Mouse (Mus musculus): ENCODE data around the gene Gpbar1. TPM values are rescaled to one million over a fixed set of nuclear protein-coding genes. Genes with fewer than 3 reads are reported as not detected.
"Not testable (repeated sequence)": the region's sequence is repeated elsewhere in the genome, so short reads cannot be mapped to it uniquely, and the experiment has no call there.

Gene Gpbar1
- polyA plus RNA-seq, 1 experiment from 2014 or later = 0.15 TPM

DNA sequence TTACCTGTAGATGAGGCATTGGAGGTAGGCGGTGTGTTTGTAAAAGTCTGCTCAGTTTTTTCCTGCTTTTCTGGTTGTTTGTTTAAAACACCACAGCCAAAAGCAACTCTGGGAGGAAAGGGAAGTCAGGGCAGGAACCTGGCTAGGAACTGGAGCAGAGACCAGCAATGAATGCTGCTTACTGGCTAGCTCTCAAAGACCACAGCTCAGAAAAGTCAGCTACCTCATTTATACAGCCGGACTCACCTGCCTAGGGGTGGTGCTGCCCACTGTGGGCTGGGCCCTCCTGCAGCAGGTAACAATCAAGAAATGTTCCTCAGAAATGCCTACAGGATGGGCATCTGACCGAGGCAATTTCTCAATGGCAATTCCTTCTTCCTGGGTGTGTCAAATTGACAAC lies 36.4 kb downstream of the Gpbar1 start:
- Histone ChIP-seq H3K4me3 (no peak overlapping the region), H3K4me2 (no peak overlapping the region), H3K36me3 (replicated peaks) (no peaks in the 10 kb centered on the region), H3K4me1 (no peaks in the 10 kb centered on the region), H3K27ac (no peak overlapping the region), H3K9ac (no peak overlapping the region), H3K9me3 (no peaks in the 10 kb centered on the region), H3K27me3 (replicated peaks) (no peaks in the 10 kb centered on the region)
- no peak for ATAC-seq (replicated peaks)
- 91% methylated on average over 3 of the region's 3 CpGs for WGBS

DNA sequence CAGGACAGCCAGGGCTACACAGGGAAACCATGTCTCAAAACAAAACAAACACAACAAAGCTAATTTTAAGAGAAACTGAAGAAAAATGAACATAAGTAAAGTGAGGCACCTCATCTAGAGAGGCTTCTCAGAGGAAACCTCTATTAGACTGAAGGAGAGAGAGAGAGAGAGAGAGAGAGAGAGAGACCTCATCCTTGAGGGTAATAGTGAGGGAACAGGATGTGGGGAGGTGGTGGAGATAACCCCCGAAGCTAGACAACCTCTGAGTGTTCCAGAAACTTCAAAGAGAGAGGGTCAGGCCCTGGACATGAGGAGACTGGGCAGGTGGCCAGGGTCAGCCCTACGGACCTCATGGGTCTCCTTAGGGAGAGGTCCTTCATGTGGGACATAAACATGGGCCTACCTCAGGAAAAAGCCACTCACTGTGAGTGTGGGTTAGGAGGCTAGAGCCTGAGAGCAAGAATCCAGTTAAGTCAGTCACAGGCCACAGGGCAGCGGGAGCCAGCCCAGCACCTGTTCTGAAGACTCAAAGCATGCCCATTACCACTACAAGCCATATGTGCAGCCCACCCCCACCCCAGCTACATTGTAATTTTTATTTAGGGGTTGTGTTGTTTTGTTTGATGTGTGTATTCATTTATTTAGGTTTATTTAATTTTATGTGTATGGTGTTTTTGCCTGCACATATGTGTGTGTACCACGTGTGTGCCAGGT lies 37.9 kb downstream of the Gpbar1 start:
- Histone ChIP-seq H3K27ac (no peak overlapping the region), H3K4me1 (no peaks in the 10 kb centered on the region), H3K4me3 (no peak overlapping the region), H3K9me3 (no peaks in the 10 kb centered on the region), H3K27me3 (replicated peaks) (no peaks in the 10 kb centered on the region), H3K36me3 (replicated peaks) (no peaks in the 10 kb centered on the region), H3K4me2 (no peak overlapping the region), H3K9ac (no peak overlapping the region)
- WGBS = 85% methylated on average over 4 of the region's 4 CpGs
- no peak for ATAC-seq (replicated peaks)

DNA sequence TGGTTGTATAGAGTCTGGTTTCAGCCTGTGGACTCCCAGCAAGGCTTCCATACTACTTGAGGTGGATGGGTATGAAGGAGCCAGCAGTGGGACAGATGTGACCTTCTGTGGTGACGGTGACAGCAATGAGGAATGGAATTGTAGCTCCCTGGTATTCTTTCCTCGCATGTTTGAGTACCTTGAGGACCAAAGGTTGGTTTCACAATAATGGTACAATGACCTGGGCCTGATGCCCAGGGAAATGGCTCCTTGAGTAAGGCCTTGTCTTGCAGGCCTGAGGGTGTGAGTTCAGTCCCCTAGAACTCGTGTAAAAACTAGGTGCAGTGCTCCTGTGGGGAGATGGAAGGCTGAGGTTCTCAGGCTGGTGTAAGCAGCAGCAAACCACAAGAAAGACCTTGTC lies 40.4 kb downstream of the Gpbar1 start:
- Histone ChIP-seq H3K36me3 (replicated peaks) (no peaks in the 10 kb centered on the region), H3K27me3 (replicated peaks) (no peaks in the 10 kb centered on the region), H3K9me3 (no peaks in the 10 kb centered on the region), H3K27ac (no peak overlapping the region), H3K4me2 (no peak overlapping the region), H3K4me1 (no peaks in the 10 kb centered on the region), H3K4me3 (no peak overlapping the region), H3K9ac (no peak overlapping the region)
- 95% methylated on average over 3 of the region's 3 CpGs for WGBS
- ATAC-seq (replicated peaks) = no peak

DNA sequence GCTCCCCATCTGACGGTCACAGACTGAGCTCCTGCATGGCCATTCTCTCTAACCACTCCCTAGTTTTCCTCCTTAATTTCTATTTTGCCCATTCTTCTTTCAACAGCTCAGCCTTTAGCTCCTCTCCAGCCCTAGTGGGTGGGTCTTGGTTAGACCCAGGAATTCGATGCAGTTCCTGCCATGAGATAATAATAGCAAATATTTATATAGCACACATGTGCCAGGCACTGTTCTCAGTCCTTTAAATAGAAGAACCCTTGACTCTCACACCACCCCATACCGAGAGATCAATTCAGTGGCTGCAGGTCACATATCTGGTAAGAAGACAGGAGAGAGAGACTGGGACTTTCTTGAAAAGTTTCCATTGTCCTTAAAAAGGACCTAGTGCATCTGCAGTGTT lies 43.0 kb downstream of the Gpbar1 start:
- Histone ChIP-seq H3K4me1 (no peaks in the 10 kb centered on the region), H3K36me3 (replicated peaks) (no peaks in the 10 kb centered on the region), H3K9me3 (no peaks in the 10 kb centered on the region), H3K4me3 (no peak overlapping the region), H3K4me2 (no peak overlapping the region), H3K9ac (no peak overlapping the region), H3K27ac (no peak overlapping the region), H3K27me3 (replicated peaks) (no peaks in the 10 kb centered on the region)
- 90% methylated on average over 3 of the region's 3 CpGs for WGBS
- ATAC-seq (replicated peaks) = no peak

DNA sequence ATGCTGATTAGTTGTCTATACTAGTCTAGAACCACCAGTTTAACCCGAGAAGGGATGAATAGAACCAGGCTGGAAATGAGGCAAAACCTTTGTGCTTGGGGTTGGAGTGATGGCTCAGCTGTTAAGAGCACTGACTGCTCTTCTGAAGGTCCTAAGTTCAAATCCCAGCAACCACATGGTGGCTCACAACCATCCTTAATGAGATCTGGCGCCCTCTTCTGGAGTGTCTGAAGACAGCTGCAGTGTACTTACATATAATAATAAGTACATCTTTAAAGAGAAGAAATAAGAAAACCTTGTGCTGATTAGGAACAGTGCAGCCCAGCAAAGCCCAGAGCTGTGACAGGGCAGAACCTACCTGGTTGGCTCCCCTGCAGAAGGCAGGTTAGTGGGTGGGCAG lies 48.6 kb downstream of the Gpbar1 start:
- not testable (repeated sequence) for ATAC-seq (replicated peaks); H3K4me1 ChIP-seq; H3K4me3 ChIP-seq; H3K9ac ChIP-seq; H3K36me3 ChIP-seq (replicated peaks); H3K4me2 ChIP-seq; H3K27me3 ChIP-seq (replicated peaks); H3K27ac ChIP-seq; H3K9me3 ChIP-seq
- WGBS = 71% methylated on average over 2 of the region's 2 CpGs

Other genes with a start within 250 kb of the Gpbar1 start
- 12.5 and 15.2 TPM in 2 replicates for gene Tns1, start 154.1 kb upstream of the Gpbar1 start, polyA plus RNA-seq (2015; fragmentation: Nextera tagmentation; extraction: Ambion mirVana)
- gene Rufy4, start 153.0 kb upstream of the Gpbar1 start, polyA plus RNA-seq (2015; fragmentation: Nextera tagmentation; extraction: Ambion mirVana) = 0.15 and 0.25 TPM in 2 replicates
- 0.05 TPM in 2 replicates for gene Cxcr2, start 124.6 kb upstream of the Gpbar1 start, polyA plus RNA-seq (2015; fragmentation: Nextera tagmentation; extraction: Ambion mirVana)
- not detected in 2 replicates for gene Cxcr1, start 83.9 kb upstream of the Gpbar1 start, polyA plus RNA-seq (2015; fragmentation: Nextera tagmentation; extraction: Ambion mirVana)
- 396 and 398 TPM in 2 replicates for gene Arpc2, start 42.5 kb upstream of the Gpbar1 start, polyA plus RNA-seq (2015; fragmentation: Nextera tagmentation; extraction: Ambion mirVana)
- 217 and 229 TPM in 2 replicates for gene Aamp, start 6.2 kb downstream of the Gpbar1 start, polyA plus RNA-seq (2015; fragmentation: Nextera tagmentation; extraction: Ambion mirVana)
- gene Pnkd, start 6.4 kb downstream of the Gpbar1 start, polyA plus RNA-seq (2015; fragmentation: Nextera tagmentation; extraction: Ambion mirVana) = 114 and 117 TPM in 2 replicates
- 7.5 and 9.4 TPM in 2 replicates for gene Tmbim1, start 27.1 kb downstream of the Gpbar1 start, polyA plus RNA-seq (2015; fragmentation: Nextera tagmentation; extraction: Ambion mirVana)
- gene Catip, start 83.6 kb downstream of the Gpbar1 start, polyA plus RNA-seq (2015; fragmentation: Nextera tagmentation; extraction: Ambion mirVana) = 0.68 and 1.9 TPM in 2 replicates
- gene Slc11a1, start 96.6 kb downstream of the Gpbar1 start, polyA plus RNA-seq (2015; fragmentation: Nextera tagmentation; extraction: Ambion mirVana) = 2.0 and 3.4 TPM in 2 replicates
- 14.3 and 17.4 TPM in 2 replicates for gene Ctdsp1, start 113.0 kb downstream of the Gpbar1 start, polyA plus RNA-seq (2015; fragmentation: Nextera tagmentation; extraction: Ambion mirVana)
- 0.22 and 0.41 TPM in 2 replicates for gene Vil1, start 130.8 kb downstream of the Gpbar1 start, polyA plus RNA-seq (2015; fragmentation: Nextera tagmentation; extraction: Ambion mirVana)
- gene Cnot9, start 227.5 kb downstream of the Gpbar1 start, polyA plus RNA-seq (2015; fragmentation: Nextera tagmentation; extraction: Ambion mirVana) = 47.6 and 50.4 TPM in 2 replicates

All from midbrain, embryonic 15.5 days (tissue).